Mouse (Mus musculus) erythroid progenitor cell, adult 5-6 weeks (primary cell): Measurements from ENCODE around the gene Clip2. TPM values are rescaled to one million over a fixed set of nuclear protein-coding genes. Genes with fewer than 3 reads are reported as not detected.

Experiments used
- ATAC-seq: replicated peaks from 2 replicates; pipeline ENCODE4 v1.8.0; 2016; ENCODE audit warnings: moderate number of reproducible peaks, mild to moderate bottlenecking, moderate TSS enrichment, inconsistent platforms; ENCODE audit not compliant: poor library complexity, low FRiP score, severe bottlenecking
- total RNA-seq, 2 experiments: library from RNA; stranded (forward) in 1 of 2; stranded (reverse) in 1 of 2; fragments of 150-400 nt in 1 of 2; fragments of 186-747, 209-891 nt in 1 of 2; gene quantifications; 2 replicates each; pipeline versions ENCODE4 v1.2.3 to v1.2.4; 2015 to 2017; ENCODE audit warnings: low replicate concordance in 2 of 2

Gene Clip2
- total RNA-seq, 2 experiments from 2014 or later, result 0.68 to 0.84 TPM

GRCm38 (mm10) chr5:134567445-134567844 lies 15.2 kb upstream of the Clip2 start:
- no peak for ATAC-seq

- ATAC-seq, result no peak
Measured at GRCm38 (mm10) chr5:134565696-134566095, 13.5 kb upstream of the Clip2 start.

DNA sequence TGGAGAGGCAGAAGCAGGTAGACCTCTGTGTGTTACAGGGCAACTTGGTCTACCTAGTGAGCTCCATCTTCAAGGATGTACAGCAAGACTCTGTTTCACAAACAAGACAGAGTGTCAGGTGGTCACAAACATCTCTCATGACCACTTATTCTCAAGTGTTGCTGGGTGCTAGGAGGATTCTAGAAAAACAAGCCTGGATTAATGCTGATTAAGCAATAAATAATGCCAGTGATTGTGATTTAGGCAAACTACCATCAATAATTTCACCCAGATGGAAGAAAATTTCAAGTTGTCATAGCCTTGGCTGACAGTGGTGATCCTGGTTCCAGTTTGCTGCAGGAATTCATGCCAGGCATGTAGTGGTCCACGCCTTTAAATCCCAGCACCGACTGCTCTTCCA lies 12.0 kb upstream of the Clip2 start:
- ATAC-seq, result no peak

- no peak for ATAC-seq
Measured at GRCm38 (mm10) chr5:134560450-134561171, 8.4 kb upstream of the Clip2 start.

GRCm38 (mm10) chr5:134560071-134560449 lies 7.8 kb upstream of the Clip2 start, which contains the start of gene Syna:
Syna (minus strand) TSS chr5:134560171.
- ATAC-seq, result no peak

- no peak for ATAC-seq
Measured at GRCm38 (mm10) chr5:134555463-134556164, 3.4 kb upstream of the Clip2 start.

DNA sequence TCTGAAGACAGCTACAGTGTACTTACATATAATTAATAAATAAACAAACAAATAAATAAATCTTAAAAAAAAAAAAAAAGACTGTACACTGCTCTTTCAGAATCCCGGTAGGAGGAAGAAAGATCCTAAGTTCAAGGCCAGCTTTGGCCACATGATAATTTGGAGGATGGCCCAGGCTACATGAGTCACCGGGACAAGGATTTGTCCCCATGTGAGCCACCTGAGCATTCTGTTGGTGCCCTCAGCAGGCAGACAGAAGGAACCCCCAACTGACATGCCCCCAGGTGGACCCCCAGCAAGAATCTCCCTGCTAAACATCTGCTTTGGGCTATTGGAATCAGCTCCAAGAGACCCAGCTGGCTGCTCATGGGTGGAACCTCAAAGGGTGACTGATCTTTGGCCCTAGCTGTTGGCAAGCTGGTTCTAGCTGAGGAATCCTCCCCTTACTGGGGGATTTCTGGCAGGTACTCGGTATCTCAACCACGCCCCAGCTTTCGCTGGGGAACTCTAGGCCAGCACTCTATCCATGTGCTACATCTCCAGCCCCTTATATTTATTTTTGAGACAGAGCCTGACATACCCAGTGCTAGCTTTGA lies 1.8 kb upstream of the Clip2 start:
- no peak for ATAC-seq

DNA sequence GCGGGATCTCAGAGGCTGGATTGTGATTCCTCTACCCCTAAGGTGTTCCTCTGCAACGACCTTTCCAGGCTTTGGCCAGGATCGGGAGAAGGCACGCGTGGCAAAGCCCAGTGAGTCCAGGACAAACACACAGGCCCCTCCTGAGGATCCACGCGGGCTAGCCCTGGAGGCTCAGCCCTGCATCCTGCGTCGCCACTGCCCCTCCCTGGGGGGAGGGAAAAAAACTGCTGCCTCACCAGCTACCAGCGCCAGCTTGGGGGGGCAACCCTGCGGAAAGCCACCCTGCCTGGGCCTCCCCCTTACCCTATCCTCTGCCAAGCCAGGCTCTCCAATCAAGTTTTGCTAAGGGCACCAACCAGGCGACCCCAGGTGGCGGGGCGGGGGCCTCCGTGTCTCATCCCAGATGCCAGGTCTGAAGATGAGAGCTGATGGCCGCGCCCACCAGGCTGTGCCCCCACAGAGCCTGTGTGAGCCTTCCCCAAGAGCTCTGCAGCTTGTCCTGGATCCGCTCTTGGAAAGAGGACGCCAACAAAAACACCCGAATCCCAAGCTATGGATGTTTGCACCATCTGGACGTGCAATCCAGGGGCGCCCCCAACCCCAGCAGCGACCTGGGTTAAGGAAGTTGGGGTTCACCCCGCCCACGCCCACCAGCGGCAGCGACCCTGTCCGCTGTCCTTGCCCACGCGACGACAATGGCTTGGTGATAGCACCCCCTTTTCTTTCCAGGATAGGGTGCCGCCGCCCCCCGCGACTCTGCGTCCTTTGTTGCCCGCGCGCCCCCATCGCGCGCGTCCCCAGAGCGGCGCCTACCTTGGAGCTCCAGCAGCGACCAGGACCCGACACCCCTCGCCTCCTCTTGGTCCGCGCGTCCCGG lies 763 bp downstream of the Clip2 start:
- ATAC-seq, result no peak

DNA sequence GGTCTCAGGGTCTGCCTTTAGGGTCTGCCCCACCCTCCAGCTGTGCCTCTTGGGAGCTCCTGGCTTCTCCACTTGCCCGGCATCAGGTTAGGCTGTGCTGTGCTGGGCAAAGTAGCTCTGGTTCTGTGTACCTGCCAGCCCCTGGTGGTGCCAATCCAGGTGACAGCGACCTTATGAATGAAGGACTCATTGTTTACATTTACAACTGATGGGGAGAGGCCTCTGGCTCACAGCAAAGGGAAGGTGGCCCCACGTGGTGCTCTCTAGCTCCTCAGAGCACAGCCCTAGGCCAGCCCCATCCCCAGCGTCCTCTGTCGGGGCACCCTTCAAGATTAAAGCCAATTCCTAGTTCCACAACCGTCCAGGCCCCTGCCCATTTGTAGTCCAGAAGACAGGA lies 1.4 kb downstream of the Clip2 start:
- no peak for ATAC-seq

DNA sequence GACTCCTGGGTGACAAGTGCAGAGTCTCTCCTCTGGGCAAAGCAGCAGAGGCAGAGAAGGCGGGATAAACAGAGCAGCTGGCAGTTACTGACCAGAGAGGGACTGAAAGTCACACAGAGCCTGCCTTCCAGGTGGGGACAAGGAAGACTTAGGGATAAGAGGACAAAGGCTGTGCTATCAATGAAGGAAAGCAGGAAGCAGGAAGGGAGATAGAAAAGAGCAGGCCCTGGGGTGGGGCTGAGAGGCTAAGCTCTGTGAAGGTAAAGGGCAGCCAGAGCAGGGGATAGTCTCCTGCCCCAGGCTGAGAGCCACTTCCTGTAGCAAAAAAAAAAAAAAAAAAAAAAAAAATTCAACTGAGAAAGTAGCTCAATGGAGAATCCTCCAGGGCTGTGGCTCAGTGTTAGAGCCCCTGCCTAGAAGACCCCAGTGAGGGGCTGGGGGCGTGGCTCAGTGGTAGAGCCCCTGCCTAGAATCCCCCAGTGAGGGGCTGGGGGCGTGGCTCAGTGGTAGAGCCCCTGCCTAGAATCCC lies 2.5 kb downstream of the Clip2 start:
- no peak for ATAC-seq

- no peak for ATAC-seq
Measured at GRCm38 (mm10) chr5:134548306-134548705, 3.9 kb downstream of the Clip2 start.

- ATAC-seq, result no peak
Measured at GRCm38 (mm10) chr5:134546790-134547189, 5.4 kb downstream of the Clip2 start.

- ATAC-seq, result no peak
Measured at GRCm38 (mm10) chr5:134545242-134545629, 7.0 kb downstream of the Clip2 start.

GRCm38 (mm10) chr5:134544516-134545241 lies 7.6 kb downstream of the Clip2 start:
- ATAC-seq, result no peak

- ATAC-seq, result no peak
Measured at GRCm38 (mm10) chr5:134541640-134542039, 10.6 kb downstream of the Clip2 start.

- ATAC-seq, result no peak
Measured at GRCm38 (mm10) chr5:134540881-134541280, 11.4 kb downstream of the Clip2 start.

DNA sequence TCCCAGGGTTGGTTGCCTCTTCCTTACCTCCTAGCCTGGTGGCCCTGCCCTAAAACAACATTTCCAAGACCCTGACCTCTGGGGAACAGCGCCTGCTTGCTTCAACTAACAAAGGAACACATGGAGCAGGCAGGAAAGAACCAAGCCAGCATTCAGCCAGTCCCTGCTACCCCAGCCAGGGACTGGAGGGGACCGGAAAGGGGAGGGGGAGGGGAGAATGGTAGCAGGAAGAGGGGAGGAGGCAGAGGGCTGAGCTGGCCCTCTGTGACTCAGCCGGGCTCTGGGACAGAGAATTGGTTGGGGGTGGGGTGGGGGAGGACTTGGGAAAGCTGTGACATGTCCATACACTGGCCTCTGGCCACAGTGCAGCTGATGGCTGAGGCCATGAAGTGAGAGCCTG lies 12.3 kb downstream of the Clip2 start:
- no peak for ATAC-seq

DNA sequence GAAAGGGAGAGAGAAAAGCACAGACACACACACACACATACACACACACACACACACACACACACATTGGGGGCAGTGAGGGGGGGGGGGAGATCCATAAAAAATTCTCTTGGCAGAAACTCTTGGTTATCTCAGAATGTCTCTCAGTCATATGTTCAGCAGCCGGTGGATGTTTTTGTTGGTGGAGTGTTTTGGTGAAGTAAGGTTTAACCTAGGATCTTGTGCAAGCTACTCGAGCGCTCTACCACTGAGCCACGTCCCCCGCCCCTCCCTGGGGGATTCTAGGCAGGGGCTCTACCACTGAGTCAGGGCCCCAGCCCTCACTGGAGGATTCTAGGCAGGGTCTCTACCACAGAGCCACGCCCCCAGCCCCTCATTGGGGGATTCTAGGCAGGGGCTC lies 16.2 kb downstream of the Clip2 start:
- no peak for ATAC-seq

- ATAC-seq, result no peak
Measured at GRCm38 (mm10) chr5:134532417-134532816, 19.8 kb downstream of the Clip2 start.
